Mouse (Mus musculus): Measurements from ENCODE around the gene Yipf3. TPM values are rescaled to one million over a fixed set of nuclear protein-coding genes. Genes with fewer than 3 reads are reported as not detected.

The Yipf3 gene
- polyA plus RNA-seq, 1 experiment from 2014 or later: 102 TPM

GRCm38 (mm10) chr17:46227576-46227975 is 20.3 kb upstream of the Yipf3 start:
- Histone ChIP-seq H3K36me3 (ENCODE audit: insufficient read depth) (peaks cover 92% of the 10 kb centered on the region), H3K27ac (ENCODE audit: low read depth) (no peak overlapping the region), H3K4me3 (ENCODE audit: low read depth, low read length) (no peak overlapping the region), H3K27me3 (ENCODE audit: insufficient read depth, low read length) (no peaks in the 10 kb centered on the region), H3K9me3 (ENCODE audit: low read depth, low read length) (no peaks in the 10 kb centered on the region), H3K4me1 (ENCODE audit: insufficient read depth) (no peaks in the 10 kb centered on the region), H3K4me2 (no peak overlapping the region), H3K9ac (no peak overlapping the region)
- TF ChIP-seq CTCF (IDR thresholded peaks at IDR 0.05; ENCODE audit: low read depth): no peak
- ATAC-seq (ENCODE audit: insufficient read depth) (no peak), DNase-seq (no peak)
- WGBS: 89% methylated on average over 7 of the region's 7 CpGs

- no peak for ATAC-seq (ENCODE audit: insufficient read depth)
- peaks cover 81% of the 10 kb centered on the region for H3K36me3 ChIP-seq (ENCODE audit: insufficient read depth)
Observed at GRCm38 (mm10) chr17:46236067-46236466, 11.8 kb upstream of the Yipf3 start.

GRCm38 (mm10) chr17:46237079-46237478 is 10.8 kb upstream of the Yipf3 start:
- Histone ChIP-seq H3K4me3 (ENCODE audit: low read depth, low read length) (no peak overlapping the region), H3K27me3 (ENCODE audit: insufficient read depth, low read length) (no peaks in the 10 kb centered on the region), H3K4me1 (ENCODE audit: insufficient read depth) (no peaks in the 10 kb centered on the region), H3K36me3 (ENCODE audit: insufficient read depth) (peaks cover 84% of the 10 kb centered on the region), H3K9me3 (ENCODE audit: low read depth, low read length) (no peaks in the 10 kb centered on the region), H3K4me2 (no peak overlapping the region), H3K9ac (no peak overlapping the region), H3K27ac (ENCODE audit: low read depth) (no peak overlapping the region)
- WGBS: 93% methylated on average over 6 of the region's 6 CpGs
- no peak for TF ChIP-seq CTCF (IDR thresholded peaks at IDR 0.05; ENCODE audit: low read depth)
- DNase-seq: no peak
- no peak for ATAC-seq (ENCODE audit: insufficient read depth)

More at GRCm38 (mm10) chr17:46236067-46236466, 11.8 kb upstream of the Yipf3 start:
- WGBS: 72% methylated on average over 1 of the region's 1 CpGs
- DNase-seq: no peak
- no peaks in the 10 kb centered on the region for H3K4me1 ChIP-seq (ENCODE audit: insufficient read depth)
- H3K4me3 ChIP-seq (ENCODE audit: low read depth, low read length): no peak overlapping the region
- H3K9ac ChIP-seq: no peak overlapping the region
- no peak for TF ChIP-seq CTCF (IDR thresholded peaks at IDR 0.05; ENCODE audit: low read depth)
- no peak overlapping the region for H3K27ac ChIP-seq (ENCODE audit: low read depth)
- no peaks in the 10 kb centered on the region for H3K9me3 ChIP-seq (ENCODE audit: low read depth, low read length)
- H3K27me3 ChIP-seq (ENCODE audit: insufficient read depth, low read length): no peaks in the 10 kb centered on the region
- H3K4me2 ChIP-seq: no peak overlapping the region

GRCm38 (mm10) chr17:46237480-46237879 is 10.4 kb upstream of the Yipf3 start:
- Histone ChIP-seq H3K27ac (ENCODE audit: low read depth) (no peak overlapping the region), H3K36me3 (ENCODE audit: insufficient read depth) (peaks cover 88% of the 10 kb centered on the region), H3K4me3 (ENCODE audit: low read depth, low read length) (no peak overlapping the region), H3K27me3 (ENCODE audit: insufficient read depth, low read length) (no peaks in the 10 kb centered on the region), H3K4me2 (no peak overlapping the region), H3K9ac (no peak overlapping the region), H3K9me3 (ENCODE audit: low read depth, low read length) (no peaks in the 10 kb centered on the region), H3K4me1 (ENCODE audit: insufficient read depth) (no peaks in the 10 kb centered on the region)
- TF ChIP-seq CTCF (IDR thresholded peaks at IDR 0.05; ENCODE audit: low read depth): no peak
- ATAC-seq (ENCODE audit: insufficient read depth) (no peak), DNase-seq (no peak)
- 76% methylated on average over 5 of the region's 5 CpGs for WGBS

- H3K9me3 ChIP-seq (ENCODE audit: low read depth, low read length): no peaks in the 10 kb centered on the region
- ATAC-seq (ENCODE audit: insufficient read depth) (no peak), DNase-seq (no peak)
- H3K36me3 ChIP-seq (ENCODE audit: insufficient read depth): peaks cover 88% of the 10 kb centered on the region
- H3K4me1 ChIP-seq (ENCODE audit: insufficient read depth): no peaks in the 10 kb centered on the region
- 77% methylated on average over 15 of the region's 15 CpGs for WGBS
- no peak overlapping the region for H3K27ac ChIP-seq (ENCODE audit: low read depth)
- H3K27me3 ChIP-seq (ENCODE audit: insufficient read depth, low read length): no peaks in the 10 kb centered on the region
- no peak overlapping the region for H3K4me3 ChIP-seq (ENCODE audit: low read depth, low read length)
- no peak overlapping the region for H3K9ac ChIP-seq
- H3K4me2 ChIP-seq: no peak overlapping the region
- no peak for TF ChIP-seq CTCF (IDR thresholded peaks at IDR 0.05; ENCODE audit: low read depth)
Observed at GRCm38 (mm10) chr17:46239516-46240114, 8.3 kb upstream of the Yipf3 start.

- WGBS: 62% methylated on average over 11 of the region's 11 CpGs
- no peak for TF ChIP-seq CTCF (IDR thresholded peaks at IDR 0.05; ENCODE audit: low read depth)
- DNase-seq (no peak), ATAC-seq (ENCODE audit: insufficient read depth) (no peak)
- Histone ChIP-seq H3K27me3 (ENCODE audit: insufficient read depth, low read length) (no peaks in the 10 kb centered on the region), H3K4me3 (ENCODE audit: low read depth, low read length) (no peak overlapping the region), H3K9me3 (ENCODE audit: low read depth, low read length) (no peaks in the 10 kb centered on the region), H3K9ac (no peak overlapping the region), H3K4me1 (ENCODE audit: insufficient read depth) (no peaks in the 10 kb centered on the region), H3K36me3 (ENCODE audit: insufficient read depth) (peaks cover 96% of the 10 kb centered on the region), H3K27ac (ENCODE audit: low read depth) (no peak overlapping the region), H3K4me2 (no peak overlapping the region)
Observed at GRCm38 (mm10) chr17:46241471-46241870, 6.4 kb upstream of the Yipf3 start.

- Histone ChIP-seq H3K9ac (no peak overlapping the region), H3K4me2 (no peak overlapping the region), H3K4me3 (ENCODE audit: low read depth, low read length) (no peak overlapping the region), H3K36me3 (ENCODE audit: insufficient read depth) (peaks cover 93% of the 10 kb centered on the region), H3K27ac (ENCODE audit: low read depth) (no peak overlapping the region), H3K4me1 (ENCODE audit: insufficient read depth) (peaks cover 6% of the 10 kb centered on the region; the same call in 1 of the 2 replicates), H3K9me3 (ENCODE audit: low read depth, low read length) (no peaks in the 10 kb centered on the region), H3K27me3 (ENCODE audit: insufficient read depth, low read length) (no peaks in the 10 kb centered on the region)
- 80% methylated on average over 13 of the region's 13 CpGs for WGBS
- ATAC-seq (ENCODE audit: insufficient read depth): no peak
- no peak for TF ChIP-seq CTCF (IDR thresholded peaks at IDR 0.05; ENCODE audit: low read depth)
- DNase-seq: no peak
Observed at GRCm38 (mm10) chr17:46242274-46242673, 5.6 kb upstream of the Yipf3 start.

All from lung, embryonic 14.5 days (tissue).